Mouse (Mus musculus): ENCODE data around the gene Kif26b. TPM values are rescaled to one million over a fixed set of nuclear protein-coding genes. Genes with fewer than 3 reads are reported as not detected.

Kif26b gene
- polyA plus RNA-seq, 1 experiment, result 0.04 TPM

- H3K4me1 ChIP-seq (ENCODE audit: control insufficient read depth, insufficient read depth, insufficient read length), result no peaks in the 10 kb centered on the region
- no peaks in the 10 kb centered on the region for H3K36me3 ChIP-seq (ENCODE audit: control insufficient read depth, insufficient read depth, low read length)
- H3K27me3 ChIP-seq (ENCODE audit: control insufficient read depth, insufficient read depth, low read length), result no peaks in the 10 kb centered on the region
- H3K27ac ChIP-seq (ENCODE audit: insufficient read depth, low read length), result no peak overlapping the region
- 89% methylated on average over 15 of the region's 15 CpGs for WGBS
- TF ChIP-seq CTCF (IDR thresholded peaks at IDR 0.05; ENCODE audit: extremely low read depth, insufficient read depth, insufficient read length, insufficient replicate concordance) (no peak), POLR2A (IDR thresholded peaks at IDR 0.05; ENCODE audit: low read depth, low read length) (no peak)
- no peak overlapping the region for H3K4me3 ChIP-seq (ENCODE audit: extremely low read depth, insufficient read depth, insufficient read length)
- DNase-seq (ENCODE audit: low read depth in 1 of 2, low spot score in 2 of 2), result no peak
Observed at GRCm38 (mm10) chr1:178611512-178611911, 82.6 kb downstream of the Kif26b start.

- TF ChIP-seq POLR2A (IDR thresholded peaks at IDR 0.05; ENCODE audit: low read depth, low read length) (no peak), CTCF (IDR thresholded peaks at IDR 0.05; ENCODE audit: extremely low read depth, insufficient read depth, insufficient read length, insufficient replicate concordance) (no peak)
- H3K4me3 ChIP-seq (ENCODE audit: extremely low read depth, insufficient read depth, insufficient read length), result no peak overlapping the region
- H3K36me3 ChIP-seq (ENCODE audit: control insufficient read depth, insufficient read depth, low read length), result no peaks in the 10 kb centered on the region
- no peaks in the 10 kb centered on the region for H3K27me3 ChIP-seq (ENCODE audit: control insufficient read depth, insufficient read depth, low read length)
- 87% methylated on average over 2 of the region's 2 CpGs for WGBS
- no peak for DNase-seq (ENCODE audit: low read depth in 1 of 2, low spot score in 2 of 2)
- no peaks in the 10 kb centered on the region for H3K4me1 ChIP-seq (ENCODE audit: control insufficient read depth, insufficient read depth, insufficient read length)
- H3K27ac ChIP-seq (ENCODE audit: insufficient read depth, low read length), result no peak overlapping the region
Observed at GRCm38 (mm10) chr1:178621301-178621700, 92.4 kb downstream of the Kif26b start.

GRCm38 (mm10) chr1:178623889-178624288 lies 95.0 kb downstream of the Kif26b start:
- 77% methylated on average over 9 of the region's 9 CpGs for WGBS
- Histone ChIP-seq H3K4me1 (ENCODE audit: control insufficient read depth, insufficient read depth, insufficient read length) (no peaks in the 10 kb centered on the region), H3K4me3 (ENCODE audit: extremely low read depth, insufficient read depth, insufficient read length) (no peak overlapping the region), H3K27ac (ENCODE audit: insufficient read depth, low read length) (no peak overlapping the region), H3K36me3 (ENCODE audit: control insufficient read depth, insufficient read depth, low read length) (no peaks in the 10 kb centered on the region), H3K27me3 (ENCODE audit: control insufficient read depth, insufficient read depth, low read length) (no peaks in the 10 kb centered on the region)
- TF ChIP-seq POLR2A (IDR thresholded peaks at IDR 0.05; ENCODE audit: low read depth, low read length), result no peak
- no peak for TF ChIP-seq CTCF (IDR thresholded peaks at IDR 0.05; ENCODE audit: extremely low read depth, insufficient read depth, insufficient read length, insufficient replicate concordance)
- DNase-seq (ENCODE audit: low read depth in 1 of 2, low spot score in 2 of 2), result no peak

- no peaks in the 10 kb centered on the region for H3K36me3 ChIP-seq (ENCODE audit: control insufficient read depth, insufficient read depth, low read length)
- H3K4me1 ChIP-seq (ENCODE audit: control insufficient read depth, insufficient read depth, insufficient read length), result no peaks in the 10 kb centered on the region
- no peak overlapping the region for H3K4me3 ChIP-seq (ENCODE audit: extremely low read depth, insufficient read depth, insufficient read length)
- 78% methylated on average over 6 of the region's 6 CpGs for WGBS
- no peak for TF ChIP-seq CTCF (IDR thresholded peaks at IDR 0.05; ENCODE audit: extremely low read depth, insufficient read depth, insufficient read length, insufficient replicate concordance)
- no peak for TF ChIP-seq POLR2A (IDR thresholded peaks at IDR 0.05; ENCODE audit: low read depth, low read length)
- DNase-seq (ENCODE audit: low read depth in 1 of 2, low spot score in 2 of 2), result no peak
- H3K27me3 ChIP-seq (ENCODE audit: control insufficient read depth, insufficient read depth, low read length), result no peaks in the 10 kb centered on the region
- H3K27ac ChIP-seq (ENCODE audit: insufficient read depth, low read length), result no peak overlapping the region
Observed at GRCm38 (mm10) chr1:178626961-178627381, 98.0 kb downstream of the Kif26b start.

GRCm38 (mm10) chr1:178630042-178630441 lies 101.1 kb downstream of the Kif26b start:
- H3K4me1 ChIP-seq (ENCODE audit: control insufficient read depth, insufficient read depth, insufficient read length), result no peaks in the 10 kb centered on the region
- TF ChIP-seq CTCF (IDR thresholded peaks at IDR 0.05; ENCODE audit: extremely low read depth, insufficient read depth, insufficient read length, insufficient replicate concordance) (no peak), POLR2A (IDR thresholded peaks at IDR 0.05; ENCODE audit: low read depth, low read length) (no peak)
- no peaks in the 10 kb centered on the region for H3K27me3 ChIP-seq (ENCODE audit: control insufficient read depth, insufficient read depth, low read length)
- no peaks in the 10 kb centered on the region for H3K36me3 ChIP-seq (ENCODE audit: control insufficient read depth, insufficient read depth, low read length)
- DNase-seq (ENCODE audit: low read depth in 1 of 2, low spot score in 2 of 2), result no peak
- 68% methylated on average over 5 of the region's 5 CpGs for WGBS
- no peak overlapping the region for H3K27ac ChIP-seq (ENCODE audit: insufficient read depth, low read length)
- no peak overlapping the region for H3K4me3 ChIP-seq (ENCODE audit: extremely low read depth, insufficient read depth, insufficient read length)

- TF ChIP-seq CTCF (IDR thresholded peaks at IDR 0.05; ENCODE audit: extremely low read depth, insufficient read depth, insufficient read length, insufficient replicate concordance), result no peak
- TF ChIP-seq POLR2A (IDR thresholded peaks at IDR 0.05; ENCODE audit: low read depth, low read length), result no peak
- no peak overlapping the region for H3K4me3 ChIP-seq (ENCODE audit: extremely low read depth, insufficient read depth, insufficient read length)
- no peak overlapping the region for H3K27ac ChIP-seq (ENCODE audit: insufficient read depth, low read length)
- H3K4me1 ChIP-seq (ENCODE audit: control insufficient read depth, insufficient read depth, insufficient read length), result no peaks in the 10 kb centered on the region
- DNase-seq (ENCODE audit: low read depth in 1 of 2, low spot score in 2 of 2), result no peak
- 61% methylated on average over 7 of the region's 7 CpGs for WGBS
- H3K36me3 ChIP-seq (ENCODE audit: control insufficient read depth, insufficient read depth, low read length), result no peaks in the 10 kb centered on the region
- H3K27me3 ChIP-seq (ENCODE audit: control insufficient read depth, insufficient read depth, low read length), result no peaks in the 10 kb centered on the region
Observed at GRCm38 (mm10) chr1:178631863-178632262, 102.9 kb downstream of the Kif26b start.

GRCm38 (mm10) chr1:178634359-178635085 lies 105.6 kb downstream of the Kif26b start:
- H3K27ac ChIP-seq (ENCODE audit: insufficient read depth, low read length), result no peak overlapping the region
- H3K4me3 ChIP-seq (ENCODE audit: extremely low read depth, insufficient read depth, insufficient read length), result no peak overlapping the region
- H3K36me3 ChIP-seq (ENCODE audit: control insufficient read depth, insufficient read depth, low read length), result no peaks in the 10 kb centered on the region
- no peak for DNase-seq (ENCODE audit: low read depth in 1 of 2, low spot score in 2 of 2)
- no peaks in the 10 kb centered on the region for H3K4me1 ChIP-seq (ENCODE audit: control insufficient read depth, insufficient read depth, insufficient read length)
- TF ChIP-seq POLR2A (IDR thresholded peaks at IDR 0.05; ENCODE audit: low read depth, low read length) (no peak), CTCF (IDR thresholded peaks at IDR 0.05; ENCODE audit: extremely low read depth, insufficient read depth, insufficient read length, insufficient replicate concordance) (no peak)
- WGBS, result 81% methylated on average over 19 of the region's 19 CpGs
- no peaks in the 10 kb centered on the region for H3K27me3 ChIP-seq (ENCODE audit: control insufficient read depth, insufficient read depth, low read length)
